Mouse (Mus musculus): ENCODE results near the gene Lrfn2. TPM values are rescaled to one million over a fixed set of nuclear protein-coding genes. Genes with fewer than 3 reads are reported as not detected.

The Lrfn2 gene
- polyA plus RNA-seq, 1 experiment from 2014 or later = 1.0 TPM

- no peak overlapping the region for H3K4me3 ChIP-seq (replicated peaks; ENCODE audit: low read length)
- H3K4me2 ChIP-seq (ENCODE audit: low read depth, low read length) = no peak overlapping the region
- no peaks in the 10 kb centered on the region for H3K36me3 ChIP-seq (ENCODE audit: control insufficient read depth, insufficient read depth, low read length)
- H3K9ac ChIP-seq (ENCODE audit: low read length) = no peak overlapping the region
- no peaks in the 10 kb centered on the region for H3K27me3 ChIP-seq (ENCODE audit: control insufficient read depth, insufficient read depth, low read length)
- no peak overlapping the region for H3K27ac ChIP-seq (ENCODE audit: low read length)
- no peaks in the 10 kb centered on the region for H3K4me1 ChIP-seq (ENCODE audit: control insufficient read depth, insufficient read depth, low read length)
- 59% methylated on average over 8 of the region's 8 CpGs for WGBS
- no peak for ATAC-seq (ENCODE audit: insufficient read depth, low FRiP score)
- H3K9me3 ChIP-seq (replicated peaks; ENCODE audit: control insufficient read depth, low read length) = no peaks in the 10 kb centered on the region
Observed at GRCm38 (mm10) chr17:49018774-49019488, 86.8 kb downstream of the Lrfn2 start.

GRCm38 (mm10) chr17:49029556-49030268 is 97.5 kb downstream of the Lrfn2 start:
- Histone ChIP-seq H3K9ac (ENCODE audit: low read length) (0 out of 2 replicates have a peak overlapping the region, but pooled peaks have one; percentile 29), H3K4me3 (replicated peaks; ENCODE audit: low read length) (no peak overlapping the region), H3K27me3 (ENCODE audit: control insufficient read depth, insufficient read depth, low read length) (no peaks in the 10 kb centered on the region), H3K4me2 (ENCODE audit: low read depth, low read length) (peak overlapping the region; percentile 11; the same call in 1 of the 2 replicates), H3K36me3 (ENCODE audit: control insufficient read depth, insufficient read depth, low read length) (no peaks in the 10 kb centered on the region), H3K27ac (ENCODE audit: low read length) (no peak overlapping the region), H3K9me3 (replicated peaks; ENCODE audit: control insufficient read depth, low read length) (no peaks in the 10 kb centered on the region), H3K4me1 (ENCODE audit: control insufficient read depth, insufficient read depth, low read length) (peaks cover 8% of the 10 kb centered on the region; the same call in 1 of the 2 replicates)
- peak; percentile 94 for ATAC-seq (ENCODE audit: insufficient read depth, low FRiP score)
- whole genome bisulfite sequencing = 33% methylated on average over 11 of the region's 11 CpGs

- H3K36me3 ChIP-seq (ENCODE audit: control insufficient read depth, insufficient read depth, low read length) = no peaks in the 10 kb centered on the region
- H3K4me3 ChIP-seq (replicated peaks; ENCODE audit: low read length) = no peak overlapping the region
- no peaks in the 10 kb centered on the region for H3K9me3 ChIP-seq (replicated peaks; ENCODE audit: control insufficient read depth, low read length)
- no peaks in the 10 kb centered on the region for H3K27me3 ChIP-seq (ENCODE audit: control insufficient read depth, insufficient read depth, low read length)
- no peak overlapping the region for H3K9ac ChIP-seq (ENCODE audit: low read length)
- no peak overlapping the region for H3K27ac ChIP-seq (ENCODE audit: low read length)
- no peak overlapping the region for H3K4me2 ChIP-seq (ENCODE audit: low read depth, low read length)
- 0 out of 2 replicates have a peak, but pooled peaks have one; percentile 11 for ATAC-seq (ENCODE audit: insufficient read depth, low FRiP score)
- H3K4me1 ChIP-seq (ENCODE audit: control insufficient read depth, insufficient read depth, low read length) = peaks cover 8% of the 10 kb centered on the region; the same call in 1 of the 2 replicates
- 84% methylated on average over 7 of the region's 7 CpGs for whole genome bisulfite sequencing
Observed at GRCm38 (mm10) chr17:49030269-49030615, 98.1 kb downstream of the Lrfn2 start.

GRCm38 (mm10) chr17:49030841-49031240 is 98.7 kb downstream of the Lrfn2 start:
- Histone ChIP-seq H3K9me3 (replicated peaks; ENCODE audit: control insufficient read depth, low read length) (no peaks in the 10 kb centered on the region), H3K9ac (ENCODE audit: low read length) (no peak overlapping the region), H3K27ac (ENCODE audit: low read length) (no peak overlapping the region), H3K4me2 (ENCODE audit: low read depth, low read length) (no peak overlapping the region), H3K36me3 (ENCODE audit: control insufficient read depth, insufficient read depth, low read length) (no peaks in the 10 kb centered on the region), H3K4me1 (ENCODE audit: control insufficient read depth, insufficient read depth, low read length) (peaks cover 8% of the 10 kb centered on the region; the same call in 1 of the 2 replicates), H3K4me3 (replicated peaks; ENCODE audit: low read length) (no peak overlapping the region), H3K27me3 (ENCODE audit: control insufficient read depth, insufficient read depth, low read length) (no peaks in the 10 kb centered on the region)
- WGBS = 83% methylated on average over 5 of the region's 5 CpGs
- no peak for ATAC-seq (ENCODE audit: insufficient read depth, low FRiP score)

GRCm38 (mm10) chr17:49031790-49032189 is 99.6 kb downstream of the Lrfn2 start:
- WGBS = 48% methylated on average over 8 of the region's 8 CpGs
- ATAC-seq (ENCODE audit: insufficient read depth, low FRiP score) = no peak; the same call in 1 of the 2 replicates
- no peak overlapping the region for H3K27ac ChIP-seq (ENCODE audit: low read length)

GRCm38 (mm10) chr17:49033276-49033675 is 101.1 kb downstream of the Lrfn2 start:
- Histone ChIP-seq H3K4me3 (replicated peaks; ENCODE audit: low read length) (no peak overlapping the region), H3K4me2 (ENCODE audit: low read depth, low read length) (no peak overlapping the region), H3K27ac (ENCODE audit: low read length) (no peak overlapping the region), H3K36me3 (ENCODE audit: control insufficient read depth, insufficient read depth, low read length) (no peaks in the 10 kb centered on the region), H3K4me1 (ENCODE audit: control insufficient read depth, insufficient read depth, low read length) (peaks cover 8% of the 10 kb centered on the region; the same call in 1 of the 2 replicates), H3K27me3 (ENCODE audit: control insufficient read depth, insufficient read depth, low read length) (no peaks in the 10 kb centered on the region), H3K9me3 (replicated peaks; ENCODE audit: control insufficient read depth, low read length) (no peaks in the 10 kb centered on the region), H3K9ac (ENCODE audit: low read length) (no peak overlapping the region)
- ATAC-seq (ENCODE audit: insufficient read depth, low FRiP score) = no peak

More at GRCm38 (mm10) chr17:49031790-49032189, 99.6 kb downstream of the Lrfn2 start:
- Histone ChIP-seq H3K4me3 (replicated peaks; ENCODE audit: low read length) (no peak overlapping the region), H3K4me2 (ENCODE audit: low read depth, low read length) (no peak overlapping the region), H3K9me3 (replicated peaks; ENCODE audit: control insufficient read depth, low read length) (no peaks in the 10 kb centered on the region), H3K4me1 (ENCODE audit: control insufficient read depth, insufficient read depth, low read length) (peaks cover 8% of the 10 kb centered on the region; the same call in 1 of the 2 replicates), H3K9ac (ENCODE audit: low read length) (no peak overlapping the region), H3K27me3 (ENCODE audit: control insufficient read depth, insufficient read depth, low read length) (no peaks in the 10 kb centered on the region), H3K36me3 (ENCODE audit: control insufficient read depth, insufficient read depth, low read length) (no peaks in the 10 kb centered on the region)

- Histone ChIP-seq H3K4me1 (ENCODE audit: control insufficient read depth, insufficient read depth, low read length) (peaks cover 8% of the 10 kb centered on the region; the same call in 1 of the 2 replicates), H3K36me3 (ENCODE audit: control insufficient read depth, insufficient read depth, low read length) (no peaks in the 10 kb centered on the region), H3K4me3 (replicated peaks; ENCODE audit: low read length) (no peak overlapping the region), H3K27ac (ENCODE audit: low read length) (no peak overlapping the region), H3K4me2 (ENCODE audit: low read depth, low read length) (no peak overlapping the region), H3K9me3 (replicated peaks; ENCODE audit: control insufficient read depth, low read length) (no peaks in the 10 kb centered on the region), H3K27me3 (ENCODE audit: control insufficient read depth, insufficient read depth, low read length) (no peaks in the 10 kb centered on the region), H3K9ac (ENCODE audit: low read length) (no peak overlapping the region)
- 48% methylated on average over 5 of the region's 5 CpGs for WGBS
- ATAC-seq (ENCODE audit: insufficient read depth, low FRiP score) = no peak
Observed at GRCm38 (mm10) chr17:49033686-49034250, 101.6 kb downstream of the Lrfn2 start.

GRCm38 (mm10) chr17:49035052-49035451 is 102.9 kb downstream of the Lrfn2 start:
- H3K9me3 ChIP-seq (replicated peaks; ENCODE audit: control insufficient read depth, low read length) = no peaks in the 10 kb centered on the region
- H3K4me1 ChIP-seq (ENCODE audit: control insufficient read depth, insufficient read depth, low read length) = peaks cover 2% of the 10 kb centered on the region; the same call in 1 of the 2 replicates
- H3K27me3 ChIP-seq (ENCODE audit: control insufficient read depth, insufficient read depth, low read length) = no peaks in the 10 kb centered on the region
- H3K9ac ChIP-seq (ENCODE audit: low read length) = no peak overlapping the region
- no peak for ATAC-seq (ENCODE audit: insufficient read depth, low FRiP score)
- H3K27ac ChIP-seq (ENCODE audit: low read length) = no peak overlapping the region
- WGBS = 59% methylated on average over 6 of the region's 6 CpGs
- H3K4me2 ChIP-seq (ENCODE audit: low read depth, low read length) = no peak overlapping the region
- H3K36me3 ChIP-seq (ENCODE audit: control insufficient read depth, insufficient read depth, low read length) = no peaks in the 10 kb centered on the region
- H3K4me3 ChIP-seq (replicated peaks; ENCODE audit: low read length) = no peak overlapping the region

All from stomach, embryonic 16.5 days (tissue).